Mouse (Mus musculus) spleen, adult 12 weeks (tissue): ENCODE measurements around the gene Ugt1a8.

ENCODE experiments used
- DNase-seq: peaks from one replicate; pipeline ENCODE4 v3.0.0; 2022; ENCODE audit warnings: low spot score

Gene Ugt1a8

GRCm38 (mm10) chr1:88260114-88260513 is 172.5 kb downstream of the Ugt1a8 start:
- DNase-seq = no peak

GRCm38 (mm10) chr1:88260604-88261377 is 173.2 kb downstream of the Ugt1a8 start:
- no peak for DNase-seq

- DNase-seq = no peak
These were observed 174.1 kb downstream of the Ugt1a8 start for GRCm38 (mm10) chr1:88261706-88262105.

- no peak for DNase-seq
These were observed 174.6 kb downstream of the Ugt1a8 start for GRCm38 (mm10) chr1:88262255-88262654.

- DNase-seq = no peak
These were observed 175.3 kb downstream of the Ugt1a8 start for GRCm38 (mm10) chr1:88262961-88263360.

GRCm38 (mm10) chr1:88263778-88264177 is 176.2 kb downstream of the Ugt1a8 start:
- DNase-seq = no peak

- DNase-seq = no peak
These were observed 176.7 kb downstream of the Ugt1a8 start for GRCm38 (mm10) chr1:88264237-88264868.

GRCm38 (mm10) chr1:88264869-88265240 is 177.2 kb downstream of the Ugt1a8 start:
- no peak for DNase-seq

GRCm38 (mm10) chr1:88266123-88266522 is 178.5 kb downstream of the Ugt1a8 start:
- DNase-seq = no peak

GRCm38 (mm10) chr1:88267489-88267888 is 179.9 kb downstream of the Ugt1a8 start:
- DNase-seq = no peak

GRCm38 (mm10) chr1:88268070-88268469 is 180.5 kb downstream of the Ugt1a8 start:
- no peak for DNase-seq
